Mouse (Mus musculus) CH12.LX (cell line): ENCODE results near the gene Iah1.

ENCODE experiments used
- BHLHE40 ChIP-seq: IDR thresholded peaks from 2 replicates; pipeline ENCODE4 v1.6.1; 2011; ENCODE audit warnings: mild to moderate bottlenecking, low read depth, low read length, improper control_type of control experiment
- CHD2 ChIP-seq: IDR thresholded peaks from 2 replicates; pipeline ENCODE4 v1.6.1; 2011; ENCODE audit warnings: low read length, improper control_type of control experiment
- CTCF ChIP-seq, 2 experiments: IDR thresholded peaks in 1 of 2; conservative IDR thresholded peaks in 1 of 2; 2 replicates each; pipeline ENCODE4 v1.5.1; 2011 to 2012; ENCODE audit warnings: low read depth in 2 of 2, low read length in 2 of 2, improper control_type of control experiment in 1 of 2, inconsistent platforms in 1 of 2, mild to moderate bottlenecking in 1 of 2, moderate library complexity in 1 of 2
- E2F4 ChIP-seq: IDR thresholded peaks from 2 replicates; pipeline ENCODE4 v1.6.1; 2011; ENCODE audit warnings: low read depth, low read length, improper control_type of control experiment; ENCODE audit not compliant: insufficient replicate concordance
- HCFC1 ChIP-seq: IDR thresholded peaks from 2 replicates; pipeline ENCODE4 v1.6.1; 2012; ENCODE audit warnings: low read depth, mild to moderate bottlenecking, inconsistent platforms, low read length, improper control_type of control experiment
- MAFK ChIP-seq: IDR thresholded peaks from 2 replicates; pipeline ENCODE4 v1.6.1; 2011; ENCODE audit warnings: low read length, improper control_type of control experiment; ENCODE audit not compliant: insufficient replicate concordance
- MYC ChIP-seq: IDR thresholded peaks from 2 replicates; pipeline ENCODE4 v1.6.1; 2011; ENCODE audit warnings: low read depth, mild to moderate bottlenecking, improper control_type of control experiment, low read length
- POLR2A ChIP-seq: IDR thresholded peaks from 2 replicates; pipeline ENCODE4 v1.6.1; 2011; ENCODE audit warnings: low read depth, mild to moderate bottlenecking, improper control_type of control experiment, low read length
- USF1 ChIP-seq: IDR thresholded peaks from 2 replicates; pipeline ENCODE4 v1.6.1; 2014; ENCODE audit warnings: low read depth, mild to moderate bottlenecking, inconsistent platforms, low read length, improper control_type of control experiment
- ZKSCAN1 ChIP-seq: IDR thresholded peaks from 2 replicates; pipeline ENCODE4 v1.6.1; 2012; ENCODE audit warnings: low read depth, inconsistent platforms, low read length, improper control_type of control experiment, borderline replicate concordance
- ZNF384 ChIP-seq: IDR thresholded peaks from 2 replicates; pipeline ENCODE4 v1.6.1; 2012; ENCODE audit warnings: low read depth, low read length, improper control_type of control experiment, inconsistent platforms

GRCm38 (mm10) chr12:21333766-21334165 is 17.6 kb downstream of the Iah1 start:
- no peak for TF ChIP-seq CTCF (conservative IDR thresholded peaks at IDR 0.05 in 1 of 2, IDR thresholded peaks at IDR 0.05 in 1 of 2; ENCODE audit: low read depth in 2 of 2, low read length in 2 of 2)
- TF ChIP-seq POLR2A = no peak
- no peak for TF ChIP-seq CHD2
- TF ChIP-seq HCFC1 = no peak
- TF ChIP-seq E2F4 = no peak
- TF ChIP-seq BHLHE40 = no peak
- TF ChIP-seq ZNF384 = no peak
- TF ChIP-seq USF1 = no peak
- TF ChIP-seq MYC = no peak
- no peak for TF ChIP-seq MAFK
- TF ChIP-seq ZKSCAN1 = no peak
